Mouse (Mus musculus) spleen, adult 2 months (tissue): ENCODE measurements at regions not wholly inside any gene's neighbourhood (a gene's known extent, or its start where the extent isn't known, plus 50 kb on each side); places are given as distances from the start of the nearest gene placed in this dataset.

ENCODE experiments used
- DNase-seq, 2 experiments: peaks; one replicate each; pipeline versions ENCODE4 v3.0.0 to v3.0.0-alpha.2; 2012 to 2021; ENCODE audit warnings: low spot score in 2 of 2, low read depth in 1 of 2
- H3K27ac ChIP-seq: fragments of 200-500 bp; 2 replicates; pipeline ENCODE4 v1.5.1; 2012; ENCODE audit warnings: low read length, inconsistent platforms; ENCODE audit not compliant: insufficient read depth
- H3K27me3 ChIP-seq: fragments of 200-500 bp; 2 replicates; pipeline ENCODE4 v1.6.1; 2012; ENCODE audit warnings: mild to moderate bottlenecking, moderate library complexity, low read length, inconsistent platforms; ENCODE audit not compliant: control insufficient read depth, insufficient read depth
- H3K36me3 ChIP-seq: fragments of 200-500 bp; 2 replicates; pipeline ENCODE4 v1.6.1; 2012; ENCODE audit warnings: mild to moderate bottlenecking, low read length, inconsistent platforms; ENCODE audit not compliant: control insufficient read depth, insufficient read depth
- H3K4me1 ChIP-seq: fragments of 200-500 bp; 2 replicates; pipeline ENCODE4 v1.6.1; 2011; ENCODE audit warnings: inconsistent platforms; ENCODE audit not compliant: control insufficient read depth, insufficient read depth, insufficient read length
- H3K4me3 ChIP-seq: fragments of 200-500 bp; 2 replicates; pipeline ENCODE4 v1.5.1; 2011; ENCODE audit warnings: mild to moderate bottlenecking, inconsistent platforms; ENCODE audit not compliant: insufficient read depth, insufficient read length; ENCODE audit errors: extremely low read depth
- CTCF ChIP-seq: fragments of 200-500 bp; IDR thresholded peaks from 2 replicates; pipeline ENCODE4 v1.5.1; 2011; ENCODE audit warnings: mild to moderate bottlenecking, inconsistent platforms; ENCODE audit not compliant: insufficient read depth, insufficient read length, insufficient replicate concordance; ENCODE audit errors: extremely low read depth
- POLR2A ChIP-seq: fragments of 200-500 bp; IDR thresholded peaks from 2 replicates; pipeline ENCODE4 v1.6.1; 2011; ENCODE audit warnings: low read depth, low read length, inconsistent platforms
- WGBS: fragments of 180-500 bp; shearing (Covaris S2); methylation state at CpG from one replicate; pipeline ENCODE4 v1.1.7; 2018; 5-methylcytosine and 5-hydroxymethylcytosine counted together

DNA sequence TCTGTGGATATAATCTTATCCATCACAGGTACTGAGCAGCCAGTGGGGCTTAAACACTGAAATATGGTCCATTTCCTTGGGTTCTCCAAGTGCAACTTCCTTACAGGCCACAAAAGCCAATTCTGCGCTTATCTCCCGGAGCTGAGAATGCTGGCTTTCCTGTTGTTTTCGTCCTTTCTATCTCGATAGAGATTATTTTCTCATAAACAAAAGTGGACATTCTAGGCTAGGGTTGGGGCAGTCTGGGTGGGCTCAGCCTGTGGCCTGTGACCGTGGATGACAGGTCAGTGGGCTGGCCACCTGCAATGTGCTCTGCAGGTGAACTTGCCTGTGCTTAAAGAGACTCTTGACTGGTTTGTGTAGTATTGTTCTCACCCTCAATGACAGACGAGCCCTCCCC is 179.0 kb upstream of the Arglu1 start:
- no peak for DNase-seq
- no peak for TF ChIP-seq POLR2A
- TF ChIP-seq CTCF, result no peak
- H3K36me3 ChIP-seq, result no peaks in the 10 kb centered on the region
- H3K4me1 ChIP-seq, result no peaks in the 10 kb centered on the region
- no peak overlapping the region for H3K4me3 ChIP-seq
- no peaks in the 10 kb centered on the region for H3K27me3 ChIP-seq
- no peak overlapping the region for H3K27ac ChIP-seq
- 80% methylated on average over 6 of the region's 6 CpGs for WGBS

DNA sequence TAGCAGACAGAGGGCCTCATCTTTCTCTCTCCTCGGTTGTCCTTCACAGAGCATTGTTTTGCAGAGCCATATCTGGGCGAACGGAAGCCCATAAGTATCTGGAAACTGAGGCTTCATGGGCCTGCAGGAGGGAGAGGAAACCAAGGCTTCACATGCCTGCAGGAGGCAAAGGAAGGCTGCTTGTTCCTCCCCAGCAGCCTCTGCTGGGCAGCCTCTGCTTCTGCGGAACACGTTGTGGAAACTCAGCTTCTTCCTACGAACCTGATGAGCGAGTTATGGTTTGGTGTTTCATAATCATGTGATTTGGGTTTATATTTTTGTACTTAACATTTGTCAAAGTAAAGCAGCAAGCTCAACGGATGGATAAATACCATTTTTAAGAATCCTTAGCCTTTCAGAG is 177.6 kb upstream of the Arglu1 start:
- no peak for DNase-seq
- Histone ChIP-seq H3K27me3 (no peaks in the 10 kb centered on the region), H3K4me1 (no peaks in the 10 kb centered on the region), H3K4me3 (no peak overlapping the region), H3K36me3 (no peaks in the 10 kb centered on the region), H3K27ac (no peak overlapping the region)
- WGBS, result 45% methylated on average over 8 of the region's 8 CpGs
- no peak for TF ChIP-seq POLR2A
- no peak for TF ChIP-seq CTCF

GRCm38 (mm10) chr8:8867126-8867777 is 176.9 kb upstream of the Arglu1 start:
- no peaks in the 10 kb centered on the region for H3K4me1 ChIP-seq
- TF ChIP-seq CTCF (no peak), POLR2A (no peak)
- no peak overlapping the region for H3K27ac ChIP-seq
- no peaks in the 10 kb centered on the region for H3K27me3 ChIP-seq
- H3K4me3 ChIP-seq, result no peak overlapping the region
- no peaks in the 10 kb centered on the region for H3K36me3 ChIP-seq
- 37% methylated on average over 9 of the region's 9 CpGs for WGBS
- DNase-seq, result no peak

DNA sequence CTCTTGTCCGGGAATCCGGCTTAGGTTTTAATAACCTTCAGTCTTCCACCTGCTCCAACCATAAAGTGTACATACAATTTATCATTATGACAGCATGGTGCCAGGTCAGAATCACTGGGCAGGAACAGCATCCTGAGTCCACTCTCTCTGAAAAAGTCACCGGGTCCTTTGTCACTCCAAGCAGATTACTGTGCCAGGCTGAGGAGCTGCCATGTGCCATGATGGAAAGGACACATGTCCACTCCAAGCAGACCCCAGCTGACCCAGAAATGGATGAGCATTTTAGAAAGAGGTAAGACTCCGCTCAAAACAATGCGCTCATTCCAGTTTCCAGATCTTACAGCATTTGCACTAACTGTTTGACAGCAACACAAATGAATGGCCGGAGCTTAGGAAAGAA is 172.4 kb upstream of the Arglu1 start:
- DNase-seq, result no peak
- Histone ChIP-seq H3K4me1 (no peaks in the 10 kb centered on the region), H3K27me3 (no peaks in the 10 kb centered on the region), H3K4me3 (no peak overlapping the region), H3K27ac (no peak overlapping the region), H3K36me3 (no peaks in the 10 kb centered on the region)
- WGBS, result 93% methylated on average over 6 of the region's 6 CpGs
- TF ChIP-seq POLR2A, result no peak
- no peak for TF ChIP-seq CTCF

DNA sequence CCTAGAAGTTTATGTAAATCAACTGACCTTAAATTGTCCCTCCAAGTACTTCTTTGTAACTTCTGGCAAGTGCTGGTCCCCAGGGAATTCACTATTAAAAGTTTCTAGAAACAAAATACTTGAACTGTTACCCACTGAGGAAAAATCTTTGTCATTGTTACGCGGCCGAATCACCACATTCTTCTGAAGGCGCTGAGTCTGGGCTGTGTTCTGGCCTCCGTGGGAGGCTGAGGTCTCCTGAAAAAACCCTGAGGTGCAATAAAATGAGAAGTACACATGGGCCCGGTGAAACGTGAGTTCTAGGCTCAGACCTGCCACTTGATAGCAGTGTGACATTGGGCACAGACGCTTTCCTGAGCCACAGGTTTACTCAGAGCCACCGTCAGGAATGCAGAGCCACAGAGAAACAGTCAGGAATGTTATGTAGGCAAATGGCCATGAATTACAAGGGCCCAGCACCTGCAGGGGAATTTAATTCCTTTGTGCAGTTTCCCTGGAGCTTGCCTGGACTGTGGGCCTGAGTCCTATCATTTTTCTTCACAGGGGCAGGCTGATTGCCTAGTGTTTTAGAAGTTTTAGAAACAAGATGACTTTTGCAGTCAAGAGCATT is 171.1 kb upstream of the Arglu1 start:
- Histone ChIP-seq H3K27me3 (no peaks in the 10 kb centered on the region), H3K4me3 (no peak overlapping the region), H3K27ac (no peak overlapping the region), H3K4me1 (no peaks in the 10 kb centered on the region), H3K36me3 (no peaks in the 10 kb centered on the region)
- TF ChIP-seq CTCF, result no peak
- TF ChIP-seq POLR2A, result no peak
- 88% methylated on average over 9 of the region's 9 CpGs for WGBS
- DNase-seq, result no peak

DNA sequence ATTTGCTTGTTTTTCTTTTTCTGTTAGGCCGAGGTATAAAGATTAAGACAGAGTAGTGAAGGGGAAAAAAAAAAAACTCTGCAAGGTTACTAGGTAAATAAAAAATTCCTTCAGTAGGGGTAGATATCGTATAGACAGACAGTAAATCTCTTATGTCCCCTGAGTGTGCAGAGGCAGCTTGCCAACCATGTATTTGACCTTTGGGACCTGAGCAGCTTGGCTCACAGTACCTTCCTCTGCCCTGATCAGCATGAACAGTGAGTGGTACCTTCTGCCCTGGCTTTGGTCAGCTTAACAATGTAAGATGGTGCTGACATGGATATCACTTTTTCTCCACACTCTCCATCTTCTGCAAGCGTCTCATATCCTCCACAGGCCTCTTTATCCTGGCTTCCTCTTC is 168.3 kb upstream of the Arglu1 start:
- no peak for DNase-seq
- Histone ChIP-seq H3K4me3 (no peak overlapping the region), H3K36me3 (no peaks in the 10 kb centered on the region), H3K27ac (no peak overlapping the region), H3K4me1 (no peaks in the 10 kb centered on the region), H3K27me3 (no peaks in the 10 kb centered on the region)
- TF ChIP-seq CTCF (no peak), POLR2A (no peak)
- WGBS, result 71% methylated on average over 3 of the region's 3 CpGs

GRCm38 (mm10) chr8:8852656-8853366 is 162.5 kb upstream of the Arglu1 start:
- TF ChIP-seq CTCF (no peak), POLR2A (no peak)
- H3K27ac ChIP-seq, result no peak overlapping the region
- no peaks in the 10 kb centered on the region for H3K36me3 ChIP-seq
- H3K4me3 ChIP-seq, result no peak overlapping the region
- 70% methylated on average over 7 of the region's 7 CpGs for WGBS
- H3K4me1 ChIP-seq, result no peaks in the 10 kb centered on the region
- H3K27me3 ChIP-seq, result no peaks in the 10 kb centered on the region
- DNase-seq, result no peak
